Mouse (Mus musculus) layer of hippocampus, adult 9-11 months (tissue): Measurements from ENCODE around the gene Ceacam11.
"Not testable (repeated sequence)": the region's sequence is repeated elsewhere in the genome, so short reads cannot be mapped to it uniquely, and the experiment has no call there.

Experiments
- DNase-seq: peaks from one replicate; pipeline ENCODE4 v3.0.0; 2022

The Ceacam11 gene

GRCm38 (mm10) chr7:17971824-17972223 lies at the start of gene Ceacam11:
Gene Ceacam11 (plus strand): TSS chr7:17972124.
- DNase-seq: no peak

DNA sequence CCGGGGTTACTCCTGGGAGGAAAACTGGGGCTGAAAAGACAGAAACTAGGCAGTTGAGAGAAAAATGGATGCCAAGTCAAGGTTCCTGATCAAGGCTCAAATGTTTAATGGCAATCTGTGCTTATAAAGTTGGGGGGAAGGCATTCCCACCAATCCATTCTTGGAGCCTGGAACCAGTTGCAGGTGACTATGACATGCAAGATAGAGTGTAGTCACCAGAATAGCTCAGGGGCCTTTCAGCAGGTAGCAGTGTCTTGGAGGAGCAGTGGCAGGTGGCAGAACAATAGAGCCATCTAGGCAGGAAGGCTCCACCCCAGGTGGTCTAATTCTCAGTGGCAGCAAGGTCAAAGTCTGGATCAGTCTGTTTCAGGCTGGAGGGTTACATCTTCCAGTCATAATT lies 29.2 kb downstream of the Ceacam11 start:
- DNase-seq: not testable (repeated sequence)

GRCm38 (mm10) chr7:18009589-18009988 lies 37.7 kb downstream of the Ceacam11 start, which contains the start of gene Ceacam13:
Gene Ceacam13 (plus strand): TSS chr7:18009889.
- DNase-seq: no peak
